Mouse (Mus musculus) lung, postnatal 10 days (tissue): ENCODE results near the gene Rabif.

Experiments used
- DNase-seq: peaks from one replicate; pipeline ENCODE4 v3.0.0; 2021

Gene Rabif

GRCm38 (mm10) chr1:134555871-134556670 is 61.6 kb downstream of the Rabif start:
- peak; percentile 78 for DNase-seq

- DNase-seq, result peak; percentile 98
Observed at GRCm38 (mm10) chr1:134556671-134557218, 62.3 kb downstream of the Rabif start.
